Mouse (Mus musculus): Measurements from ENCODE around the gene Csnk2a1.

DNA sequence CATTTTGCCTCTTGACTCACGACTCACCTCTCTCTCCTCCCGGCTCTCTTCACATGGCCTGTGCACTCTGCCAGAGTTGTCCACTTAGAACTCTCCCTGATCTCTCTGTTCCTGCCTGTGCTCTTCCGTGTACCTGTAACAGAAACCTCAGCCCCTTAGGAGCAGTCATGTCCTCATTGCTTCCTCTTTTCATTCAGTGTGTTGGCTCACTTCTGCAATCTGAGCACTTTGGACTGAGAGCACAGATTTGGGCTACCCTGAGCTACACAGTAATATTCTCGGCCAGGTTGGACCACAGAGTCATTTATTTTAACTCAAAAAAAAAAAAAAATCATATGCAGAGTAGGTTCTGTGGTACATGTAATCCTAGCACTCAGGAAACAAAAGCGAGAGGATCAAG, 39.5 kb upstream of the Csnk2a1 start:
- TF ChIP-seq CTCF (IDR thresholded peaks at IDR 0.05) (no peak), EP300 (IDR thresholded peaks at IDR 0.05) (no peak)

Data from lung, postnatal 0 days (tissue).